ENCODE assay signal across 10 mouse cellular contexts in genomic region chr4:34049571-34050255, GRCm38 (mm10). TPM values are rescaled to one million over a fixed set of nuclear protein-coding genes. Genes with fewer than 3 reads are reported as not detected.
DNase-seq lines count a peak whose midpoint lies in the region; ATAC-seq lines count a peak whose summit lies in the region.
"Had no signal": no experiment of that assay in that cellular context is flagged by ENCODE, and none has a peak within 500 bp of the region (broad histone marks: within the 10 kb centered on the region; RNA-seq: fewer than 3 reads in every experiment).

Gene Spaca1, minus strand, starts transcription at chr4:34050191.

- no peak for DNase-seq in heart, adult 8-10 months (ENCODE audit: low spot score)
- peak; percentile 1 for DNase-seq in forebrain, embryonic 14.5 days (ENCODE audit: low spot score)
- peak; percentile 16 to 20 for DNase-seq in kidney, postnatal 4 days
- DNase-seq in neural tube, embryonic 11.5 days (ENCODE audit: low spot score) = peak; percentile 21
- DNase-seq in urinary bladder, postnatal 10 days (ENCODE audit: low spot score) = no peak
- DNase-seq in adrenal gland, adult 2 months = no peak

- no peaks in the 10 kb centered on the region for H3K36me3 ChIP-seq in heart, embryonic 13.5 days
- H3K36me3 ChIP-seq in forebrain, embryonic 14.5 days (ENCODE audit: control insufficient read depth, insufficient read depth, low read length) = no peaks in the 10 kb centered on the region
- no peaks in the 10 kb centered on the region for H3K36me3 ChIP-seq in neural tube, embryonic 11.5 days (ENCODE audit: control insufficient read depth, insufficient read depth, low read length)

- H3K4me2 ChIP-seq in heart, embryonic 13.5 days = peak within 1 kb of the TSS; percentile 69
- peak within 1 kb of the TSS; percentile 48 for H3K4me2 ChIP-seq in forebrain, embryonic 14.5 days (ENCODE audit: low read length)
- peak within 1 kb of the TSS; percentile 31 for H3K4me2 ChIP-seq in neural tube, embryonic 11.5 days (ENCODE audit: low read depth)

- 34% methylated on average over 46 of the region's 46 CpGs for WGBS in heart, embryonic 13.5 days
- 60% methylated on average over 46 of the region's 46 CpGs for WGBS in forebrain, embryonic 14.5 days
- 49% methylated on average over 45 of the region's 46 CpGs for WGBS in neural tube, embryonic 11.5 days

- peak within 1 kb of the TSS; percentile 68 for H3K9ac ChIP-seq in heart, embryonic 13.5 days
- peak within 1 kb of the TSS; percentile 55 for H3K9ac ChIP-seq in forebrain, embryonic 14.5 days (ENCODE audit: low read length)
- H3K9ac ChIP-seq in neural tube, embryonic 11.5 days (ENCODE audit: low read length) = 0 out of 2 replicates have a peak within 1 kb of the TSS, but pooled peaks have one; percentile 24

- H3K4me1 ChIP-seq in heart, embryonic 13.5 days = no peaks in the 10 kb centered on the region
- no peaks in the 10 kb centered on the region for H3K4me1 ChIP-seq in brown adipose tissue, adult 24 weeks (ENCODE audit: control insufficient read depth, insufficient read depth, insufficient read length, low read length)
- H3K4me1 ChIP-seq in forebrain, embryonic 14.5 days (ENCODE audit: control insufficient read depth, insufficient read depth, low read length) = no peaks in the 10 kb centered on the region
- no peaks in the 10 kb centered on the region for H3K4me1 ChIP-seq in neural tube, embryonic 11.5 days (ENCODE audit: control insufficient read depth, insufficient read depth, low read length)

- no peak within 1 kb of the TSS for H3K27ac ChIP-seq in heart, embryonic 13.5 days (replicated peaks)
- no peak within 1 kb of the TSS for H3K27ac ChIP-seq in brown adipose tissue, adult 24 weeks (replicated peaks; ENCODE audit: low read depth, low read length)
- H3K27ac ChIP-seq in forebrain, embryonic 14.5 days (ENCODE audit: low read depth, low read length) = no peak within 1 kb of the TSS
- no peak within 1 kb of the TSS for H3K27ac ChIP-seq in neural tube, embryonic 11.5 days (ENCODE audit: low read depth, low read length)

- peak within 1 kb of the TSS; percentile 43 for H3K4me3 ChIP-seq in heart, embryonic 13.5 days
- H3K4me3 ChIP-seq in brown adipose tissue, adult 24 weeks (ENCODE audit: insufficient read depth, low read depth, low read length) = peak within 1 kb of the TSS; percentile 50
- H3K4me3 ChIP-seq in forebrain, embryonic 14.5 days (ENCODE audit: low read depth, low read length) = peak within 1 kb of the TSS; percentile 16; the same call in 1 of the 2 replicates
- H3K4me3 ChIP-seq in neural tube, embryonic 11.5 days (ENCODE audit: low read depth, low read length) = no peak within 1 kb of the TSS

- ATAC-seq in heart, embryonic 13.5 days (ENCODE audit: extremely low read depth, insufficient number of reproducible peaks, low FRiP score, low TSS enrichment) = no peak
- peak; percentile 44; the same call in 1 of the 2 replicates for ATAC-seq in forebrain, embryonic 14.5 days
- ATAC-seq in neural tube, embryonic 11.5 days (ENCODE audit: insufficient read depth, low FRiP score, low TSS enrichment) = no peak

- no peaks in the 10 kb centered on the region for H3K27me3 ChIP-seq in heart, embryonic 13.5 days (replicated peaks)
- no peaks in the 10 kb centered on the region for H3K27me3 ChIP-seq in forebrain, embryonic 14.5 days (replicated peaks; ENCODE audit: control insufficient read depth, insufficient read depth, low read length)
- H3K27me3 ChIP-seq in neural tube, embryonic 11.5 days (ENCODE audit: control insufficient read depth, insufficient read depth, low read length) = no peaks in the 10 kb centered on the region

- no peaks in the 10 kb centered on the region for H3K9me3 ChIP-seq in heart, embryonic 13.5 days
- no peaks in the 10 kb centered on the region for H3K9me3 ChIP-seq in forebrain, embryonic 14.5 days (replicated peaks; ENCODE audit: control insufficient read depth, low read length)
- H3K9me3 ChIP-seq in neural tube, embryonic 11.5 days (ENCODE audit: control insufficient read depth, low read length) = no peaks in the 10 kb centered on the region

RNA-seq across cellular contexts. Expression of gene Spaca1, which starts in this region (rescaled TPM):
- polyA plus RNA-seq in heart, embryonic 13.5 days (2015; fragmentation: Nextera tagmentation; extraction: Ambion mirVana) = 1.6 TPM in 2 replicates
- not detected for total RNA-seq in heart, adult 8-10 months (2022)
- 8.9 and 11.3 TPM in 2 replicates for polyA plus RNA-seq in brown adipose tissue, adult 24 weeks (2012; ENCODE audit: insufficient read depth, insufficient read length, missing spikeins)
- polyA plus RNA-seq in forebrain, embryonic 14.5 days (2014; fragmentation: Nextera tagmentation; extraction: Ambion mirVana) = 1.3 and 1.5 TPM in 2 replicates
- polyA plus RNA-seq in neural tube, embryonic 11.5 days (2014; fragmentation: Nextera tagmentation; extraction: Ambion mirVana) = 0.90 and 1.7 TPM in 2 replicates
- under 1 TPM; 0.40 to 0.90 TPM for total RNA-seq in adrenal gland, adult 2 months (2021)
- 0.94 and 1.0 TPM in 2 replicates for polyA plus RNA-seq in adrenal gland, adult 2 months (2012; rRNA removed)
- total RNA-seq: heart, postnatal 14 days; MEL had no signal

Comparison
In these comparisons a context has a peak if more than half of its experiments do, and no peak if none do; other contexts are left out.
1. DNase-seq: peak in forebrain, embryonic 14.5 days (single experiment), kidney, postnatal 4 days (2 of 2) and neural tube, embryonic 11.5 days (single experiment); none in heart, adult 8-10 months (single experiment), urinary bladder, postnatal 10 days (single experiment) and adrenal gland, adult 2 months (single experiment).
2. Peak in every context shown above with its lines, with median percentiles within 50 percentile points of each other: H3K4me2 ChIP-seq and H3K9ac ChIP-seq.